Mouse (Mus musculus) heart, adult 2 months (tissue): ENCODE measurements around the gene Ganab. TPM values are rescaled to one million over a fixed set of nuclear protein-coding genes. Genes with fewer than 3 reads are reported as not detected.

Experiments used
- DNase-seq, 2 experiments: peaks; one replicate each; pipeline ENCODE4 v3.0.0; 2021
- H3K27ac ChIP-seq: fragments of 200-600 bp; 2 replicates; pipeline ENCODE4 v1.8.1; 2022
- H3K27me3 ChIP-seq: fragments of 200-500 bp; 2 replicates; pipeline ENCODE4 v1.6.1; 2012; ENCODE audit warnings: mild to moderate bottlenecking, low read length, inconsistent platforms, mixed read lengths; ENCODE audit not compliant: control insufficient read depth, insufficient read depth
- H3K36me3 ChIP-seq: fragments of 200-500 bp; 2 replicates; pipeline ENCODE4 v1.6.1; 2012; ENCODE audit warnings: low read length, inconsistent platforms; ENCODE audit not compliant: control insufficient read depth, insufficient read depth
- H3K4me1 ChIP-seq: fragments of 200-500 bp; 2 replicates; pipeline ENCODE4 v1.6.1; 2011; ENCODE audit warnings: low read length; ENCODE audit not compliant: control insufficient read depth, insufficient read depth
- H3K4me3 ChIP-seq: fragments of 200-600 bp; 2 replicates; pipeline ENCODE4 v1.8.1; 2022
- H3K79me2 ChIP-seq: fragments of 200-500 bp; replicated peaks from 2 replicates; pipeline ENCODE4 v1.6.1; 2012; ENCODE audit warnings: mild to moderate bottlenecking, inconsistent platforms, low read length, moderate library complexity, mixed read lengths; ENCODE audit not compliant: control insufficient read depth, insufficient read depth
- H3K9ac ChIP-seq: fragments of 200-500 bp; 2 replicates; pipeline ENCODE4 v1.6.1; 2012; ENCODE audit warnings: low read depth, mild to moderate bottlenecking, control low read depth, inconsistent platforms, low read length, mixed read lengths
- CTCF ChIP-seq: fragments of 200-600 bp; IDR thresholded peaks from 2 replicates; pipeline ENCODE4 v1.8.1; 2022; ENCODE audit warnings: antibody characterized with exemption, mild to moderate bottlenecking, moderate library complexity
- EP300 ChIP-seq: fragments of 200-500 bp; IDR thresholded peaks from 2 replicates; pipeline ENCODE4 v1.6.1; 2011; ENCODE audit warnings: low read depth, low read length, control low read depth; ENCODE audit not compliant: insufficient read depth
- POLR2A ChIP-seq: fragments of 200-500 bp; IDR thresholded peaks from 2 replicates; pipeline ENCODE4 v1.6.1; 2011; ENCODE audit warnings: mild to moderate bottlenecking, low read depth, low read length, control low read depth; ENCODE audit not compliant: insufficient read depth
- WGBS: fragments of 180-500 bp; shearing (Covaris S2); methylation state at CpG from one replicate; pipeline ENCODE4 v1.1.7; 2018; 5-methylcytosine and 5-hydroxymethylcytosine counted together
- intact Hi-C: fragments of 180-260 bp; cut with DNase I; formaldehyde crosslinking; loops from one replicate; pipeline ENCODE4 v1.15.1; 2025
- long read RNA-seq: library from polyadenylated mRNA; stranded (forward); transcript quantifications from one replicate; pipeline ENCODE4 v2.0.0, GENCODE M21; 2021
- polyA plus RNA-seq: library from polyadenylated mRNA; depleted of rRNA; stranded (reverse); fragments of >200 nt; gene quantifications from 2 replicates; pipeline ENCODE4 v1.2.3, GENCODE M21; 2012; rRNA removed
- total RNA-seq, 2 experiments: library from RNA; stranded (reverse); gene quantifications; 2 replicates each; pipeline ENCODE4 v1.2.3; 2021

The Ganab gene
- total RNA-seq, result 10 to 100 TPM; 50.3 to 52.5 TPM
- polyA plus RNA-seq, result 54.5 and 90.0 TPM in 2 replicates
- long read RNA-seq, transcript Ganab-202 (24 exons, 3,788 nt), result major isoform, 5 of 19 reads
- long read RNA-seq, partial matches to known transcripts, result 4 of 19 reads
- long read RNA-seq, other reads (novel, unspliced or antisense), result 7 of 19 reads

GRCm38 (mm10) chr19:8897865-8898495 lies at the start of gene Ganab:
Gene Ganab, plus strand, starts transcription at chr19:8898071.
- peak within 1 kb of the TSS; percentile 86 for H3K9ac ChIP-seq
- no peaks in the 10 kb centered on the region for H3K27me3 ChIP-seq
- intact Hi-C loops, result loop anchor here (2.0 to 5.0 kb wide), 3 partner anchors 23 to 76 kb away; partner anchors contain the start of genes B3gat3, Hnrnpul2 and Tut1
- H3K79me2 ChIP-seq, result no peaks in the 10 kb centered on the region
- DNase-seq, result peak; percentile 94 to 97
- TF ChIP-seq EP300, result 0 out of 2 replicates have a peak, but pooled peaks have one; percentile 39
- peak; percentile 47 for TF ChIP-seq CTCF
- peak; percentile 85 for TF ChIP-seq POLR2A
- H3K4me3 ChIP-seq, result peak within 1 kb of the TSS; percentile 83
- peaks cover 5% of the 10 kb centered on the region for H3K36me3 ChIP-seq
- peaks cover 1% of the 10 kb centered on the region; the same call in 1 of the 2 replicates for H3K4me1 ChIP-seq
- H3K27ac ChIP-seq, result peak within 1 kb of the TSS; percentile 95
- under 1% methylated on average over 53 of the region's 53 CpGs for WGBS

- WGBS, result 89% methylated on average over 5 of the region's 5 CpGs
- no peaks in the 10 kb centered on the region for H3K36me3 ChIP-seq
- peaks cover 4% of the 10 kb centered on the region; the same call in 1 of the 2 replicates for H3K4me1 ChIP-seq
- no peaks in the 10 kb centered on the region for H3K27me3 ChIP-seq
- no peak for DNase-seq
- no peak overlapping the region for H3K9ac ChIP-seq
- no peak for TF ChIP-seq POLR2A
- no peak for TF ChIP-seq EP300
- TF ChIP-seq CTCF, result no peak
- H3K4me3 ChIP-seq, result no peak overlapping the region
- no peak overlapping the region for H3K27ac ChIP-seq
- no peaks in the 10 kb centered on the region for H3K79me2 ChIP-seq
- intact Hi-C loops, result no loop called here
Observed at GRCm38 (mm10) chr19:8848356-8848755, 49.5 kb upstream of the Ganab start.

DNA sequence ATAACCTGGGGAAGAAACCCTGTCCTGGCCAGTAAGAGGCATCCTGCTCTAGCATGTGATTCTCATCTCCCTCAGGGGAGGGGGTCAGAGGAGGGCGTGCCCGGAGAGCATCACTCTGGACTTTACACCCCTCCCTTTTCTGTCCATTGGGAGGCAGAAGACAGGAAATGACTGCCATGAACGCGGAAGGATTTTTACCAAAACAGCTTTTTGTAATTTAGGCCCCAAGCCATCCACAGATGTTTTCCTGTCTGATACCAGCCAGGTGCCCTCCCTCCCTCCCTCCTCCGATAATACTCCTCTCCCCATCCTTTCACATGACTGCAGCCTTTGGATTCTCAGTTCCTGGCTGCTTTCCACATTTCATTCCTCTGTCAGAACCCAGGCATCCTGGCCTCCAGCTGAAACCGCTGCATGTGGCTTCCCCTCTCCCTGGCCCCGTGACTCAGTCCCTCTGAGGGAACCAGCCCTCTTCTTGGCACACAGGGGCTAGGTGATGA lies 47.4 kb upstream of the Ganab start, which contains the start of gene Lrrn4cl:
Lrrn4cl (plus strand) TSS at position 367 of the 500 bp plus-strand sequence.
- H3K79me2 ChIP-seq, result no peaks in the 10 kb centered on the region
- peak within 1 kb of the TSS; percentile 6; the same call in 1 of the 2 replicates for H3K27ac ChIP-seq
- WGBS, result 10% methylated on average over 7 of the region's 7 CpGs
- H3K36me3 ChIP-seq, result no peaks in the 10 kb centered on the region
- no peak within 1 kb of the TSS for H3K4me3 ChIP-seq
- H3K4me1 ChIP-seq, result peaks cover 2% of the 10 kb centered on the region; the same call in 1 of the 2 replicates
- H3K9ac ChIP-seq, result no peak within 1 kb of the TSS
- H3K27me3 ChIP-seq, result no peaks in the 10 kb centered on the region
- peak; percentile 42 to 57 for DNase-seq
- TF ChIP-seq EP300 (no peak), POLR2A (no peak), CTCF (no peak)
- intact Hi-C loops, result no loop called here

- no peak for DNase-seq
- Histone ChIP-seq H3K36me3 (no peaks in the 10 kb centered on the region), H3K9ac (no peak overlapping the region), H3K79me2 (no peaks in the 10 kb centered on the region), H3K4me3 (no peak overlapping the region), H3K27ac (no peak overlapping the region), H3K27me3 (no peaks in the 10 kb centered on the region), H3K4me1 (peaks cover 2% of the 10 kb centered on the region; the same call in 1 of the 2 replicates)
- 62% methylated on average over 7 of the region's 7 CpGs for WGBS
- intact Hi-C loops, result no loop called here
- no peak for TF ChIP-seq EP300
- no peak for TF ChIP-seq CTCF
- no peak for TF ChIP-seq POLR2A
Observed at GRCm38 (mm10) chr19:8851639-8852038, 46.2 kb upstream of the Ganab start.

DNA sequence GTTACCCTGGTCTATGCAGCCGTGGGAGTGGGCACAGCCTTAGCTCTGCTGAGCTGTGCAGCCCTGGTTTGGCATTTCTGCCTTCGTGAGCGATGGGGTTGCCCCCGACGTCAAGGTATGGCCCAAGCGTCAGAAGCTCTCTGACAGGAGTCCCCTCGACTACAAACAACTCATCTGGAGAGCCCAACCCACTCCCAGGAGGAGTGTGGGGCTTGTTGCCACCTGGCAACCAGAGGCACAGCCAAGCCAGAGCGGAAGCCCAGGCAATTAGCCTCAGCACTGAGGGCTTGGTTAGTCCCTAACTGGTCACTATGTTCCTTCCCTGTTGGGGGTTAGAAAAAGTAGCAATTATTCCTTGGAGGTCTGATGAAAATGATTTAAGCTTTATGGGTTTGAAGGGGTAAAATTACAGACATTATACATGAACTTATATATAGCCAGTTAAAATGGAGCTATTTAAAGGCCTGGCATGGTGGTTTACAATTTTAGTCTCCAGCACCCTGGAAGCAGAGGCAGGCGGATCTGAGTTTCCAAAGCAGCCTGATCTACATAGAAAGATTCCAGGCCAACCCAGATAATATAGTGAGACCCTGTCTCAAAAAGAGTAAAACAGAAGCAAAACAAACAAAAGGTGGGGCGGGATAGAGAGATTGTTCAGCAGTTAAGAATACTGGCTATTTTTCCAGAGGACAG lies 45.5 kb upstream of the Ganab start:
- Histone ChIP-seq H3K27me3 (no peaks in the 10 kb centered on the region), H3K4me1 (peaks cover 2% of the 10 kb centered on the region; the same call in 1 of the 2 replicates), H3K36me3 (no peaks in the 10 kb centered on the region), H3K4me3 (no peak overlapping the region), H3K79me2 (no peaks in the 10 kb centered on the region), H3K9ac (no peak overlapping the region), H3K27ac (no peak overlapping the region)
- WGBS, result 63% methylated on average over 10 of the region's 10 CpGs
- intact Hi-C loops, result no loop called here
- TF ChIP-seq CTCF, result no peak
- no peak for TF ChIP-seq POLR2A
- TF ChIP-seq EP300, result no peak
- peak; percentile 47 to 63 for DNase-seq
